Mouse (Mus musculus): ENCODE results near the gene Pabpn1l.
"Not testable (repeated sequence)": the region's sequence is repeated elsewhere in the genome, so short reads cannot be mapped to it uniquely, and the experiment has no call there.

Pabpn1l gene

DNA sequence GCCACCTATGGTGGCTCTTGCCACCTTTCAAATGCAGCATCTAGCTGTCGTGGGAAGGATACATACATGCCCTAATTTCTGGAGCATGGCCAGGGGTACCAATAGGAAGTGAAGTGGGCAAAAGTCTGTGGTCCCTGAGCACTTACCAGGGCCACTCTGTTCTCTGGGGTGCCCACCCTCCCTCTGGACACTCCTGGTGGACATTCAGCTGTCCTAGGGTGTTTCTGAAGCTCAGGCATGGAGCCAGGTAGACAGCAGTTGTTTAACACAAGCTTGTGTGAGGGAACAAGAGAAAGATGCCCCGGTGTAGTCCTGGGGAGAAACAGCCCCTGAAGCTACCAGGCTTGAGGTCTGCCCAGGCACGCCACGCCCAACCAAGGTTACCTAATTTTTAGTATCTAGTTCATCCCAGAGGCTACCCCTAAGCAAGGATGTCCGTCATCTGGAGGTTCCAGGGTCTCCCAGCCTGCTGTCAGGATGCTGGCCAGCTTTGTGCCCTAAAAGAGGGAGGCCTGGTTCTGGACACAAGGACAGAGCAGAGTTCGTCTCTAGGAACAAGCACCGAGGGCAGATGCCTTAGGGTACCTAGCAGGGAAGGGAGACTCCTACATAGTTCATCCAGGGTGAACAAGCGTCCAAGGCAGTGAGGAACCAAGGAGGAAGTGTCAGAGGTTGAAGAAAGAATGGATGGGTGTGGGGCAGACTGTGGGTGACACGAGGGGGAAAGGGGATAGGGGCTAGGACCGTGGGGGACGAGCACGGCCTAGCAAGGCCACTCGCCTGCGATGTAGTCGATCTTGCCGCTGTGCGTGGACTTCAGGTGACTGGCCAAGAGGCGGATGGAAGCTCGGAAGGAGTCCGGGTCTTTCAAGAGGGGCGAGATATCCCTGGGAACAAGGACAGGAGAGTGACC lies 46.5 kb downstream of the Pabpn1l start:
- Histone ChIP-seq H3K4me1 (replicated peaks; ENCODE audit: low read depth, low read length) (peaks cover 92% of the 10 kb centered on the region), H3K36me3 (ENCODE audit: insufficient read depth, low read length) (peaks cover 47% of the 10 kb centered on the region), H3K27me3 (ENCODE audit: insufficient read depth, low read length) (no peaks in the 10 kb centered on the region), H3K4me3 (replicated peaks; ENCODE audit: low read length) (peak overlapping the region; percentile 96), H3K9me3 (ENCODE audit: low read length) (no peaks in the 10 kb centered on the region)
- TF ChIP-seq NANOG (IDR thresholded peaks at IDR 0.05; ENCODE audit: borderline replicate concordance, low read length): no peak
- TF ChIP-seq CTCF (conservative IDR thresholded peaks at IDR 0.05; ENCODE audit: low read length): no peak
- no peak for TF ChIP-seq POU5F1 (IDR thresholded peaks at IDR 0.05; ENCODE audit: borderline replicate concordance, low read length)

DNA sequence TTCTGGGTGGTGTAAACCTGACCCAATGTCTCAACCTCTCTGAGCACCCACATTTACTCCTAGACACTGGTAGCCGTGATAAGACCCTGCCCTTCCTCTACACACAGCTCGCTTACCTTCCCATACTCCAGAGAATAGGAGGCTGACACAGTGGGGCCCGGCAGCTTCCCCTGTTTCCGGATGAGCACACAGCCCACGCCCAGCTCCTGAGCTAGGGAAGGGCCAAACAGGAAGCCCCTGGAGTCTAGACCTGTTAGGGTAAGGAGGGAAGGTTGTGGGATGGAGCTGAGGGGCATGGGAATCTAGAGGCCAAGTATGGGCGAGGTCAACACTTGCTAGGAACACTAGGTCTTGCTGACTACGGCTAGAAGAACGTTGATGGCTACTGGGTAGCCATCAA lies 47.3 kb downstream of the Pabpn1l start:
- H3K9me3 ChIP-seq (ENCODE audit: low read length): no peaks in the 10 kb centered on the region
- H3K27me3 ChIP-seq (ENCODE audit: insufficient read depth, low read length): no peaks in the 10 kb centered on the region
- TF ChIP-seq CTCF (conservative IDR thresholded peaks at IDR 0.05; ENCODE audit: low read length): no peak
- TF ChIP-seq POU5F1 (IDR thresholded peaks at IDR 0.05; ENCODE audit: borderline replicate concordance, low read length): no peak
- TF ChIP-seq NANOG (IDR thresholded peaks at IDR 0.05; ENCODE audit: borderline replicate concordance, low read length): no peak
- peaks cover 54% of the 10 kb centered on the region for H3K36me3 ChIP-seq (ENCODE audit: insufficient read depth, low read length)
- H3K4me1 ChIP-seq (replicated peaks; ENCODE audit: low read depth, low read length): peaks cover 93% of the 10 kb centered on the region
- H3K4me3 ChIP-seq (replicated peaks; ENCODE audit: low read length): peak overlapping the region; percentile 96

DNA sequence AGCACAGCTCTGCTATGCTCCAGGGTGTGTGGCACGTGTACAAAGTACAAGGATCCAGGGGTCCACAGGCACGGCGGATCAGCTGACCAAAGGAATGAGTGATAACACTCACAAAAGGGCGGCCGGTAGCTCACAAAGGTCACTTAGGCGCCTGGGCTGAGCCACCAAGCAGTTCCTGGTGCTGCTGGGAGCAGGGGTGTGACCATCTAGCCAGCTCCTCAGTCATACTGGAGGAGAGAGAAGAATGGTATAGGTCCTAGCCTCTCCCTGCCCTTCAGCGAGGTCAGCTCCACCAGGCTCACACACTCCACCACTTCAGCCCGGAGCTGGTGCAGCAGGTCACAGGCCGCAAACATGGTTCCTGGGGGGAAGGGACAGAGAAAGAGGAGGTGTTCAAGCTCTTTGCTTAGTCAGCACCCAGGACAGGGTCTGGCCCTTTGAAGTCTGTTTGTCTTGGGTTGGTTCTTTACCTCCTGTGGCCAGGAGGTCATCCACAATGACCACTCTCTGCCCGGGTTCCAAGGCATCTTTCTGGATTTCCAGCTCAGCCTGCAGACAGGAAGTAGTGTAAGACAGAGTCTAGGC lies 47.8 kb downstream of the Pabpn1l start:
- H3K36me3 ChIP-seq (ENCODE audit: insufficient read depth, low read length): peaks cover 60% of the 10 kb centered on the region
- H3K9me3 ChIP-seq (ENCODE audit: low read length): no peaks in the 10 kb centered on the region
- TF ChIP-seq CTCF (conservative IDR thresholded peaks at IDR 0.05; ENCODE audit: low read length): no peak
- TF ChIP-seq POU5F1 (IDR thresholded peaks at IDR 0.05; ENCODE audit: borderline replicate concordance, low read length): no peak
- TF ChIP-seq NANOG (IDR thresholded peaks at IDR 0.05; ENCODE audit: borderline replicate concordance, low read length): no peak
- H3K27me3 ChIP-seq (ENCODE audit: insufficient read depth, low read length): no peaks in the 10 kb centered on the region
- H3K4me1 ChIP-seq (replicated peaks; ENCODE audit: low read depth, low read length): peaks cover 93% of the 10 kb centered on the region
- peak overlapping the region; percentile 96 for H3K4me3 ChIP-seq (replicated peaks; ENCODE audit: low read length)

DNA sequence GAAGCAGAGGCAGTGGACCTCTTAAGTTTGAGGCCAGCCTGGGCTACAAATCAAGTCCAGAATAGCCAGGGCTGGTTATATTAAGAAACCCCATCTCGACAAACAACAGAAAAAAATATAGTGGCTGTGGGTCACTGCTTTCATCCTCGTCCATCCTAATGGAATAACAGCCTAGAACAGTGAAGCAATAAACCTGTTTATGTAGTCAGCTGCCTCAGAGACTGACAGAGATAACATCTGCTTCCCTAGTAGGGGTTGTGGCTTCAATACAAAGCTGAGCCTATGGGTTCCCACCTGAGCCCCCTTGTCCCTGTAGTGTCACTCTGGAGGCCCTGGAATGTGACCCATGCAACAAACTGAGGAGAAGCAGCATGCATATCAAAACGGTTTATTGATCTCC lies 48.3 kb downstream of the Pabpn1l start:
- H3K27me3 ChIP-seq (ENCODE audit: insufficient read depth, low read length): no peaks in the 10 kb centered on the region
- H3K9me3 ChIP-seq (ENCODE audit: low read length): no peaks in the 10 kb centered on the region
- H3K4me1 ChIP-seq (replicated peaks; ENCODE audit: low read depth, low read length): peaks cover 93% of the 10 kb centered on the region
- peaks cover 65% of the 10 kb centered on the region for H3K36me3 ChIP-seq (ENCODE audit: insufficient read depth, low read length)
- TF ChIP-seq NANOG (IDR thresholded peaks at IDR 0.05; ENCODE audit: borderline replicate concordance, low read length) (no peak), POU5F1 (IDR thresholded peaks at IDR 0.05; ENCODE audit: borderline replicate concordance, low read length) (no peak), CTCF (conservative IDR thresholded peaks at IDR 0.05; ENCODE audit: low read length) (no peak)
- H3K4me3 ChIP-seq (replicated peaks; ENCODE audit: low read length): peak overlapping the region; percentile 96

DNA sequence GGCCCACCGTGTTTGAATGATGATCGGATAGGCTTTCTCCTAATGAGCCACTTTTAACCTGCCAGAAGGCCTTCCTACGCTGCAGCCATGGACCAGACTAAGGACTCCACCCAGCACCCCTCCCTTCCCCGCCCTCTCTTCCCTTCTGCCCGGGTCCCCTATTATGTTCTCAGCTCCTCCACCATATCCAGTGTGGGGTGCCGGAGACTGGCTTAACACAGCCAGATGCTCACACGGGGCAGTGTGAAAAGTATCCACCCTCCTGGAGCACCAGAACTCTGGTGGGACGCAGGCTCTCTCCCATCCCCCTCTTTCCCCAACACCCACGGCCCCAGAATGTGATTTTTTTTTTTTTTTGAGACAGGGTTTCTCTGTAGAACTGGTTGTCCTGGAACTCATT lies 49.0 kb downstream of the Pabpn1l start:
- H3K4me3 ChIP-seq (replicated peaks; ENCODE audit: low read length): peak overlapping the region; percentile 96
- H3K9me3 ChIP-seq (ENCODE audit: low read length): no peaks in the 10 kb centered on the region
- H3K36me3 ChIP-seq (ENCODE audit: insufficient read depth, low read length): peaks cover 71% of the 10 kb centered on the region
- peaks cover 91% of the 10 kb centered on the region for H3K4me1 ChIP-seq (replicated peaks; ENCODE audit: low read depth, low read length)
- H3K27me3 ChIP-seq (ENCODE audit: insufficient read depth, low read length): no peaks in the 10 kb centered on the region
- TF ChIP-seq NANOG (IDR thresholded peaks at IDR 0.05; ENCODE audit: borderline replicate concordance, low read length): no peak
- TF ChIP-seq POU5F1 (IDR thresholded peaks at IDR 0.05; ENCODE audit: borderline replicate concordance, low read length): no peak
- TF ChIP-seq CTCF (conservative IDR thresholded peaks at IDR 0.05; ENCODE audit: low read length): no peak

DNA sequence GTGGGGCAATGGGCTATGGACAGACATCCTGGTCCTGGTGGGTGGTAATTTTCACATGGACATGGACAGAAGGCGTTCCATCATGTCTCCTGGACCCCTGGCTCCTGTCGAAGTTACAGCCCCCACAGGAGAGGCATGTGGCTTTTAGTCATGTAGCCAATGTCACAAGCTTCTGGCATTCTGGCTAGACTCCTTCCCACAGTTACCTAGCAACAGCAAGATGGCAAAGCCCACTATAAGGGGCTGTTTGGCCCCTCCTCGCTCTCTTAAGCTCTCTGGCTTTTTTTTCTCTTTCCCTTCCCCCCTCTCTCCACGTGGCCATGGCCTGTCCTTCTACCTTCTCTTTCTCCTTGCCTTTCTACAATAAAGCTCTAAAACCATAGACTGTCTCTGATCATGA lies 49.4 kb downstream of the Pabpn1l start:
- peak overlapping the region; percentile 96 for H3K4me3 ChIP-seq (replicated peaks; ENCODE audit: low read length)
- not testable (repeated sequence) for H3K9me3 ChIP-seq (ENCODE audit: low read length); H3K27me3 ChIP-seq (ENCODE audit: insufficient read depth, low read length)
- H3K4me1 ChIP-seq (replicated peaks; ENCODE audit: low read depth, low read length): peaks cover 87% of the 10 kb centered on the region
- H3K36me3 ChIP-seq (ENCODE audit: insufficient read depth, low read length): peaks cover 71% of the 10 kb centered on the region

DNA sequence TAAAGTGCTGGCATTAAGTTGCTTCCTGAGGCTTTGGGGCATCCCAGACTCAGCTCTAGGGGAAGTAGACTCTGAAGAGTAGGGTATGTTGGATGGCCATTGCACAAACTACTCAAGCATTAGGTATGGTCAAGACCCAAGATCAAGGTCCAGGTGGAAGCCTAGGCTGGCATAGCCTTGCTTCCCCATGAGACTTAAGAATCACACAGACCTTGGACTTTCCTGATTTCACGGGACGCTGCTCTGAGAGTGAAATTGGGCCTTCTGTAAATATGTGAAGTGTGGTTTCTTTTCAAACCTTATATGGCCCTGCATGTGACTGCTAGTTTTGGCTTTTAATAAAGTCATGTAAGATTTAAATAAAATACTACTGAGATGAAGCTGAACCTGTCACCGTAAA lies 49.8 kb downstream of the Pabpn1l start:
- Histone ChIP-seq H3K27me3 (ENCODE audit: insufficient read depth, low read length) (no peaks in the 10 kb centered on the region), H3K36me3 (ENCODE audit: insufficient read depth, low read length) (peaks cover 71% of the 10 kb centered on the region), H3K9me3 (ENCODE audit: low read length) (no peaks in the 10 kb centered on the region), H3K4me3 (replicated peaks; ENCODE audit: low read length) (peak overlapping the region; percentile 96; the same call in 1 of the 2 replicates), H3K4me1 (replicated peaks; ENCODE audit: low read depth, low read length) (peaks cover 83% of the 10 kb centered on the region)
- no peak for TF ChIP-seq POU5F1 (IDR thresholded peaks at IDR 0.05; ENCODE audit: borderline replicate concordance, low read length)
- TF ChIP-seq NANOG (IDR thresholded peaks at IDR 0.05; ENCODE audit: borderline replicate concordance, low read length): no peak
- TF ChIP-seq CTCF (conservative IDR thresholded peaks at IDR 0.05; ENCODE audit: low read length): no peak

DNA sequence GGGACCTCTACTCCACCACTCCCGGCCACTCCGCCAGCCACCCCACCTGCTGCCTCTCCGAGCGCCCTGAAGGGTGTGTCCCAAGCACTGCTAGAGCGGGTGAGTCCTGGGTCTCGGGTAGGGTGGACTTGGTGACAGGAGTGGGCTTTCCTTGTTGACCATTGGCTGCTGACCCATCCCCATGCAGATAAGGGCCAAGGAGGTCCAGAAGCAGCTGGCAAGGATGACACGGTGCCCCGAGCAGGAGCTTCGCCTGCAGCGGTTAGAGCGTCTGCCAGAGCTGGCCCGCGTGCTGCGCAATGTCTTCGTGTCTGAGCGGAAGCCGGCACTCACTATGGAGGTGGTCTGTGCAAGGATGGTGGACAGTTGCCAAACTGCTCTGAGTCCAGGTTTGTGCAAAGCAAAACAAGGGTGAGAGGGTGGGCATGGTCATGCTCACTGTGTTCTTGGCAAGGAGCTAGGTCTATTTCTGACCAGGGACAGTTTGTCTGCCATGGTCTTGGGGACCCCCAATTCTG lies 50.7 kb downstream of the Pabpn1l start:
- Histone ChIP-seq H3K27me3 (ENCODE audit: insufficient read depth, low read length) (no peaks in the 10 kb centered on the region), H3K36me3 (ENCODE audit: insufficient read depth, low read length) (peaks cover 71% of the 10 kb centered on the region), H3K9me3 (ENCODE audit: low read length) (no peaks in the 10 kb centered on the region), H3K4me1 (replicated peaks; ENCODE audit: low read depth, low read length) (peaks cover 79% of the 10 kb centered on the region), H3K4me3 (replicated peaks; ENCODE audit: low read length) (peak overlapping the region; percentile 100)
- no peak for TF ChIP-seq NANOG (IDR thresholded peaks at IDR 0.05; ENCODE audit: borderline replicate concordance, low read length)
- no peak for TF ChIP-seq CTCF (conservative IDR thresholded peaks at IDR 0.05; ENCODE audit: low read length)
- TF ChIP-seq POU5F1 (IDR thresholded peaks at IDR 0.05; ENCODE audit: borderline replicate concordance, low read length): no peak

Measured in E14TG2a.4 (cell line).